Mouse (Mus musculus): ENCODE data around the gene Thumpd2.

Gene Thumpd2

DNA sequence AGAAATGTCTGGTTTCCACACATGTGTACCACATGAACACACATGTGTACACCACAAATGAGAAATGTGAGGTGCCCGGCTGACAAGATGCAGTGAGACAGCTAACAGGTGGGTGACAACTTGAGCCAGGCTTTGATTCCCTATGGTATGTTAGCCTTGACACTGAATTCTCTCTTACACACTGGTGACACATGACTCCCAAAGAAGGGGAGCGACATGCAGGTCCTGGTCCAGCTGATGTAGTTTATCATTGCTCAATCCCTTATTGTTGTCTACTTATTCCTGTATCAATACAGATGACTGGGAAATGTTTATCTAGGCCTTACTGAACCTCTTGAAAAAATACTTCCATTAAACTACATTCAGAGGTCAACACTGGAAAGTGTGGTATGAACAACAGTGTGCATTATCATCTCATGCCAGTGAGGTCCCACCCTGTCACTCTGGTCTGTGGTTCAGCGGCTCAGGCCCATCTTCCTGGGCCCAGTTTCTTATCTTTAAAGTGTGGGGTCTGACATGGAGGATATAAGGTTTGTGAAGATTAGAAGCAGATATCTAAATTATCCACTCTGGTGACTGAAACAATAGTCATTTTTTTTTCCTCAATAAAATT lies 32.9 kb downstream of the Thumpd2 start:
- no peak for DNase-seq

GRCm38 (mm10) chr17:81027331-81027730 lies 37.6 kb downstream of the Thumpd2 start:
- DNase-seq = no peak

GRCm38 (mm10) chr17:81017132-81017531 lies 47.8 kb downstream of the Thumpd2 start:
- DNase-seq = peak; percentile 51

GRCm38 (mm10) chr17:81015814-81016447 lies 49.0 kb downstream of the Thumpd2 start:
- peak; percentile 82 for DNase-seq

DNA sequence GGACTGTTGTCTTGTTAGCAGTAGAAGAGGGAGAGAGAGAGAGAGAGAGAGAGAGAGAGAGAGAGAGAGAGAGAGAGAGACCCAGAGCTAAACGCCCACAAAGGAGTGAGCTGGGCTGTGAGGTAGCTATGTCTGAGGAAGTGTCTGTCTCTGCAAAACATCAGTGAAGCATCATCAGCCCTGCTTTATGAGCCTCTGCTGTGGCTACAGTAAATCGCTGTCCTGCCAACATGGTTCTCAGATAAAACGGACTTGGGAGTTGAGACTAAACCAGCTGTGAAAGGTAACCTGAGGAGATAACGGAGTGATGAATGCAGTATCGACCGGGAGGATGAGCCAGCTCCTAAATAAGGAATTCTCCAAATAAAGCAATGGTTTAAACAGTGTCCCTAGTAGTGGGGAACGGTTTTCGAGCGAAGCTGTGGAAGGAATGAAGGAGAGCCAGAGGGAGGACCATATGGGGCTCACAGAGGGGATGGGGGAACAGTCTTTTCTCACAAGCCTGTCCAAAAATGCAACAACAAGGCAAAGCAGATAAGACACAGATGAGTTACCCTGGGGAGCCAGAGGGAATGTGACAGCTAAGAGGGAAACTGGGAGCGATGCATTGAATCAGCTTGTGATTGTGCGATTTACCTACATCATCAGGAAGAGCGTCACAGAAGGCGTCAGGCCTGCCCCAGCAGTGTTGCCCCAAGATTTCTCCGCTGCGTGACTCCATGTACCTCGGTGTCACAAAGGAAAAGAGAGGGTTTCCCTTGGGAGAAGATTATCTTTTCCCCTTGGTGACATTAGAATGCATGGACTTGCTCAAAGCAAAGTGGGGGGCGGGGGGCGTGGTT lies 53.8 kb downstream of the Thumpd2 start:
- DNase-seq = peak; percentile 35

- DNase-seq = peak; percentile 17
Measured at GRCm38 (mm10) chr17:81010199-81010598, 54.7 kb downstream of the Thumpd2 start.

- DNase-seq = no peak
Measured at GRCm38 (mm10) chr17:81009112-81009511, 55.8 kb downstream of the Thumpd2 start.

DNA sequence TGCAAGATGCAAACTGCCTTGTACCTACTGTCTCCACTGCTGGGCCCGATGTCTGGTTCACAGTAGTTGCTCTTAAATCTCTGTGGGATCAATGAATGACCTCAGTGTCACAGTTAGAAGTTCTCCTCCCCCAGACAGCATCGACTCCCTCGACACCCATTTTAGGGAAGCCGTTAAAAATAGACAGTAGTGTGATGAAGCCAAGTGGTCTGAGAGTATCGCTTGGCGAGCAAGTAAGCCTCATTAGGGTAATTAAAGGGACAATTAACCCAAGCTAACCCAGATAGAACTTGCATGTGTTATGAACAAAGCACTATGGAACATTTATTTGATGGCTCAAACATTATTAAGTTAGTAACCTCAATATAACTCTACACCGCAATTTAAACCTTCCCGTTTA lies 59.6 kb downstream of the Thumpd2 start:
- no peak for DNase-seq

DNA sequence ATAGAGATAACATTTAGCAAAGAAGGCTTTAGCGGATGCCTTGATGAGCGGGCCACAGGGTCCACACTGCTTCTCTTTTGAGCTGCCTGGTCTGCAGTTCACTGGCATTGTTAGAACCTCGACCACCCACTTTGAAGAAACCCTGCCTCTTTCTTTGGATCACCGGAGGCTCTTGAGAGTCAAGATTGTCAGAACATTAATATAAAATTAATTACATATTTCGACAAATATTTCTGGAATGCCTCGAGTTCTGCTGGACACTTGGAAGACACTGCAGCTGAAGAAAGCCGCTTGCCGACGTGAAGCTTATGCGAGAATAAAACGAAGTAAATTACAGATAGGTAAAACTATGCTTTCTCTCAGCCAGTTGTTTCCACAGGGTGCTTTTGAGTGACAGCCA lies 60.4 kb downstream of the Thumpd2 start:
- DNase-seq = no peak

DNA sequence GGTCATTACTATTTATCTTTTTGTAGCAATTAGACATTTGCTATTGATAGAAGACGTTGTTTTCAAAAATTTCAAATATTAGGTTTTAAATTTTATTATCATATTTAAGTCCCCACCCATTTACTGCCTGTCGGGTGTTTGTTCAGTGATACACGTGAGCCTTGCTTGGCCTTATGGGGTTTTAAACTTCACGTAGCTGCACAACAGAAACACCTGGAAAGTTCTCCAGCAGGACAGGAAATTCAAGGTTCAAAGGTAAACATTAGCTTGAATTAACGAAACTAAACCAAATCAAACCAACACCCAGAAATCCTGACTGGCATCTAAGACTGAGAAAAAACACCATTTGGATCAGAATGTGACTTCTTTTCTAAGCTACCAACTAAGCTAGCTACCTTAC lies 62.8 kb downstream of the Thumpd2 start:
- no peak for DNase-seq

DNA sequence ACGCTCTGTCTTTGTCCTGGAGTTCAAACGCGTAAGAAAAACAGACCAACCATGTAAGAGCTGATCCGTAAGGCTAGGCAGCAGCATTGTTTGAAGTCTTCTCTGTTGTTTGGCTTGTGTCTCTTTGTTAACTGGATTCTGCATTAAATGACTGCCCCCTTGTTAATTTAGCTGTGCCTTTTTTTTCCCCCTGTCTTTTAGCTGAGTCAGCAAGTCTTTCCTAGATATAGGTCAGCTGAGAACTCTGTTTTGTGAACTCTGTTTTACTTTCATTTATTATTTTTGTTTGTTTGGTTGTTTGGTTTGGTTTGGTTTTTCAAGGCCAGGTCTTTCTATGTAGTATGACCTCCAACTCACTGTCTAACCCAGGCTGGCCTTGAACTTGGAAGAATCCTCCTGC lies 63.2 kb downstream of the Thumpd2 start:
- no peak for DNase-seq

GRCm38 (mm10) chr17:81001010-81001409 lies 63.9 kb downstream of the Thumpd2 start:
- no peak for DNase-seq

DNA sequence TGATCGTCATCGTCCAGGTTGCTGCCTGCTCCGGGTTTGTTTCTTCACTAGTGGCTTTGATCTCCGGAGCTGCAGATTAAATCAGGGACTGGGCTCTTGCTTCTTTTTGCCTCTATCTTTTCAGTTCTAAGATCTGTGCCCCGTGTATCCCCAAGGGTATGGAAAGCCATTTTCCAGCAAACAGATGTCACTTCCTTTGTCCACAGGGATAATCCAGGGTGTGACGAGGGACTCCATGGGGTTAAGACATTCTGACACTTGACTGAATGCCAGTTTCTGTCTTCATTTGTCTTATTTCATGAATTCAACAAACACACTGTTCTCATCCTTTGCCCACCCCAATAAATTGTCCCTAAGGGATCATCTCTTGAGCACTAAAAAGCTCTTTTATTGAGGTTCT lies 65.9 kb downstream of the Thumpd2 start:
- no peak for DNase-seq

- DNase-seq = no peak
Measured at GRCm38 (mm10) chr17:80997226-80997625, 67.7 kb downstream of the Thumpd2 start.

GRCm38 (mm10) chr17:80991535-80992127 lies 73.3 kb downstream of the Thumpd2 start:
- no peak for DNase-seq

- no peak for DNase-seq
Measured at GRCm38 (mm10) chr17:80982976-80983375, 81.9 kb downstream of the Thumpd2 start.

DNA sequence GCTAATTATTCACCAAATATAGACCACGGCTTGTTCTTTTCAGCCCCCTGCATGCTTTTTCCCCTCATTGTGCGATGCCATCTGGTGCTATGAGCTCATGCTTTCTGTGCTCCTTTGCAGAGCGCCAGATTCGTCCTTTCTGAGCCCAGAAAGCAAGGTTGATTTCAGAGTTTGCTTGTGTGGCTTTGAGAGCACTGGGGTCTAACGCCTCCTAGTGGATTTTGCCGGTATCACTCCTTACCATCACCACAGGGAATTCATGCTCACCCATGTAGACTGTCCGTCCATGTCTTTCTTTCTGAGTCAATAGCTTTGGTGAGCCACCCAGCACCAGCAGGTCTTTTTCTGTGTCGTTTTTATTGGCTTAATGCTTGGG lies 82.5 kb downstream of the Thumpd2 start:
- peak; percentile 99 for DNase-seq

GRCm38 (mm10) chr17:80981721-80982411 lies 83.0 kb downstream of the Thumpd2 start:
- DNase-seq = peak; percentile 93

DNA sequence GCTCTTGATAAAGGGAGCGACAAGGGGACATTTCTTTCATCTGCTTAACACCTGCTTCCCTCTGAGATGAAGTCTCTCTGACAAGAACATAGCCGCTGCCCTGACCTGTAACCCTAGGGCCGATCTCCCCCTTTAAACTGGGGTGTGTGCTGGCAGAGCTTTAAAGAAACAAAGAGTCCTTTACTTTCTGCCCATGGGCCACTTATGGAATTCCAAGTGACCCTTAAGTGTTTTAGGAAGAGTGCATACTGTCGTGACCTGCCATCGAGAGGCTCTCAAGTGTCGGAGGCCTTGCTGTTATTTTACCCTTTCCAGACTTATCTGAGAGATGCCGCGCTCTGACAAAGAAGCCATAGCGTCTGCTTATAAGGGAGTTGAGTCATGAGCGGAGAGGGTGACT lies 84.8 kb downstream of the Thumpd2 start:
- DNase-seq = no peak

DNA sequence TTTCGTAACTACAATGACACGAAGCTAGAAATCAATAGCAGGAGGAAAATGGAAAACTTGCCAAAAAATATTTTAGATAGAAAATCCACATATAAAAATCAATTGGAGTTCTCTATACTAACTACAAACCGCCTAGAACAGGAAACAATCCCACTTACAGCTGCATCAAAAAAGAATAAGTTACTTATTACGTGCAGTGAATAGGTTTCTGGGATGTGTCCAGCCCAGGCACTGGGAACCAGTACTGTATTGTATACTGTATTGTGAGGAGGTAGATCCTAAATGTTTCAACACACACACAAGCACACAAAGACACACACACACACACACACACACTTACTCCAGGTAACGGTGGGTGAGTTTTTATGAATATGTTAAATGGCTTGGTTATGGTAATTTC lies 87.6 kb downstream of the Thumpd2 start:
- DNase-seq = no peak

Data from cerebellum, adult 9-10 months (tissue).